Mouse (Mus musculus) myocyte (in vitro differentiated cells): ENCODE measurements around the gene Sdsl. TPM values are rescaled to one million over a fixed set of nuclear protein-coding genes. Genes with fewer than 3 reads are reported as not detected.

Experiments used
- H3K27me3 ChIP-seq: one replicate; pipeline ENCODE4 v1.6.1; 2011; ENCODE audit not compliant: control insufficient read depth, insufficient read depth, insufficient read length
- H3K36me3 ChIP-seq: one replicate; pipeline ENCODE4 v1.6.1; 2011; ENCODE audit not compliant: control insufficient read depth, insufficient read depth
- H3K4me2 ChIP-seq: one replicate; pipeline ENCODE4 v1.6.1; 2011; ENCODE audit warnings: low read depth, control low read depth
- H3K4me3 ChIP-seq: one replicate; pipeline ENCODE4 v1.5.1; 2011; ENCODE audit warnings: mild to moderate bottlenecking, control low read depth, moderate library complexity
- H3K79me2 ChIP-seq: one replicate; pipeline ENCODE4 v1.6.1; 2011; ENCODE audit not compliant: control insufficient read depth, insufficient read depth
- H3ac ChIP-seq: one replicate; pipeline ENCODE4 v1.6.1; 2011; ENCODE audit not compliant: control insufficient read depth, insufficient read length
- CEBPB ChIP-seq: IDR thresholded peaks from 2 replicates; pipeline ENCODE4 v1.6.1; 2011; ENCODE audit warnings: mild to moderate bottlenecking, moderate library complexity; ENCODE audit not compliant: poor library complexity, insufficient read depth, severe bottlenecking
- E2F4 ChIP-seq: IDR thresholded peaks from one replicate; pipeline ENCODE4 v1.6.1; 2011; ENCODE audit warnings: mild to moderate bottlenecking, control low read depth, moderate library complexity; ENCODE audit not compliant: insufficient read depth
- MAX ChIP-seq: IDR thresholded peaks from one replicate; pipeline ENCODE4 v1.6.1; 2011; ENCODE audit warnings: low read depth, mild to moderate bottlenecking, control low read depth
- MYOD1 ChIP-seq, 3 experiments: IDR thresholded peaks; one replicate each; pipeline ENCODE4 v1.6.1; 2011; ENCODE audit warnings: control low read depth in 2 of 3, low read depth in 2 of 3, mild to moderate bottlenecking in 2 of 3, moderate library complexity in 1 of 3; ENCODE audit not compliant: insufficient read length in 2 of 3, control insufficient read depth in 1 of 3
- MYOG ChIP-seq, 3 experiments: IDR thresholded peaks; one replicate each; pipeline ENCODE4 v1.6.1; 2011; ENCODE audit warnings: control low read depth in 2 of 3, low read depth in 2 of 3, mild to moderate bottlenecking in 2 of 3; ENCODE audit not compliant: insufficient read length in 2 of 3, control insufficient read depth in 1 of 3, insufficient read depth in 1 of 3
- POLR2A ChIP-seq: IDR thresholded peaks from one replicate; pipeline ENCODE4 v1.6.1; 2011; ENCODE audit warnings: low read depth, mild to moderate bottlenecking, control low read depth, moderate library complexity; ENCODE audit not compliant: insufficient read length
- POLR2AphosphoS2 ChIP-seq: IDR thresholded peaks from one replicate; pipeline ENCODE4 v1.6.1; 2011; ENCODE audit warnings: low read depth, control low read depth; ENCODE audit not compliant: insufficient read length
- REST ChIP-seq: IDR thresholded peaks from one replicate; pipeline ENCODE4 v1.6.1; 2011; ENCODE audit warnings: mild to moderate bottlenecking, control low read depth, moderate library complexity; ENCODE audit not compliant: insufficient read depth, insufficient read length
- SRF ChIP-seq: IDR thresholded peaks from one replicate; pipeline ENCODE4 v1.6.1; 2011; ENCODE audit warnings: low read depth; ENCODE audit not compliant: control insufficient read depth, insufficient read length
- TCF12 ChIP-seq: IDR thresholded peaks from one replicate; pipeline ENCODE4 v1.6.1; 2011; ENCODE audit warnings: mild to moderate bottlenecking, control low read depth; ENCODE audit not compliant: poor library complexity, insufficient read depth, severe bottlenecking
- TCF3 ChIP-seq: IDR thresholded peaks from one replicate; pipeline ENCODE4 v1.6.1; 2011; ENCODE audit warnings: low read depth, control low read depth; ENCODE audit not compliant: insufficient read length
- USF1 ChIP-seq: IDR thresholded peaks from one replicate; pipeline ENCODE4 v1.6.1; 2011; ENCODE audit warnings: low read depth, mild to moderate bottlenecking, control low read depth, moderate library complexity
- polyA plus RNA-seq: library from polyadenylated mRNA; unstranded; fragments of >200 nt; fragmentation: generic; extraction: Trizol; gene quantifications from one replicate; pipeline ENCODE4 v1.2.1, GENCODE M21; 2012; ENCODE audit warnings: missing spikeins

Gene Sdsl
- polyA plus RNA-seq, 1 experiment = 1.4 TPM

DNA sequence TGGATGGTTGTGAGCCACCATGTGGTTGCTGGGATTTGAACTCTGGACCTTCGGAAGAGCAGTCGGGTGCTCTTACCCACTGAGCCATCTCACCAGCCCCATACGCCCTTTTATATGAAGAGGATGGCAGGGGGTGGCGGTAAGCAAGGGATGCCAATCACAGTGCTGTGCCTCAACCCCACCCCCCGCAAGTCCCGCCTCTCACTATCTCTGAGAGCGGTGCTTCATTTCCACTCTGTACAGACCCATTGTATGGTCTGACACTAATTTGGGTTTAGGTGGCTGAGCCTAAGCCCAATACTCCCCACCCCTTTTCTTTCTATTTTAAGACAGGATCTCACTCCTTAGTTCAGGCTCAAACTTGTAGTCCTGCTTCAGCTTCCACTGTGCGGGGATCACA is 3.3 kb upstream of the Sdsl start:
- Histone ChIP-seq H3ac (no peak overlapping the region), H3K4me3 (no peak overlapping the region), H3K79me2 (no peaks in the 10 kb centered on the region), H3K4me2 (no peak overlapping the region), H3K36me3 (no peaks in the 10 kb centered on the region), H3K27me3 (peaks cover 63% of the 10 kb centered on the region)
- no peak for TF ChIP-seq SRF
- TF ChIP-seq CEBPB = no peak
- TF ChIP-seq TCF3 = no peak
- no peak for TF ChIP-seq MYOD1 (IDR thresholded peaks at IDR 0.05; ENCODE audit: control insufficient read depth in 1 of 3, insufficient read length in 2 of 3, low read depth in 2 of 3)
- no peak for TF ChIP-seq POLR2AphosphoS2
- no peak for TF ChIP-seq POLR2A
- TF ChIP-seq USF1 = no peak
- no peak for TF ChIP-seq MAX
- no peak for TF ChIP-seq REST
- no peak for TF ChIP-seq E2F4
- no peak for TF ChIP-seq TCF12
- TF ChIP-seq MYOG (IDR thresholded peaks at IDR 0.05; ENCODE audit: control insufficient read depth in 1 of 3, insufficient read depth in 1 of 3, insufficient read length in 2 of 3, low read depth in 2 of 3) = no peak

GRCm38 (mm10) chr5:120473361-120473760 is 751 bp upstream of the Sdsl start:
- TF ChIP-seq CEBPB = no peak
- no peak for TF ChIP-seq TCF3
- no peak for TF ChIP-seq MYOG (IDR thresholded peaks at IDR 0.05; ENCODE audit: control insufficient read depth in 1 of 3, insufficient read depth in 1 of 3, insufficient read length in 2 of 3, low read depth in 2 of 3)
- TF ChIP-seq MAX = no peak
- no peak for TF ChIP-seq TCF12
- TF ChIP-seq SRF = no peak
- Histone ChIP-seq H3K27me3 (peaks cover 72% of the 10 kb centered on the region), H3K79me2 (no peaks in the 10 kb centered on the region), H3ac (no peak overlapping the region), H3K4me3 (no peak overlapping the region), H3K36me3 (no peaks in the 10 kb centered on the region), H3K4me2 (no peak overlapping the region)

GRCm38 (mm10) chr5:120471538-120471937 is 1.1 kb downstream of the Sdsl start:
- no peak for TF ChIP-seq SRF
- no peak for TF ChIP-seq MYOG (IDR thresholded peaks at IDR 0.05; ENCODE audit: control insufficient read depth in 1 of 3, insufficient read depth in 1 of 3, insufficient read length in 2 of 3, low read depth in 2 of 3)
- no peak for TF ChIP-seq CEBPB
- TF ChIP-seq POLR2A = no peak
- Histone ChIP-seq H3ac (no peak overlapping the region), H3K4me2 (no peak overlapping the region), H3K4me3 (no peak overlapping the region), H3K79me2 (no peaks in the 10 kb centered on the region), H3K36me3 (no peaks in the 10 kb centered on the region), H3K27me3 (peaks cover 55% of the 10 kb centered on the region)

DNA sequence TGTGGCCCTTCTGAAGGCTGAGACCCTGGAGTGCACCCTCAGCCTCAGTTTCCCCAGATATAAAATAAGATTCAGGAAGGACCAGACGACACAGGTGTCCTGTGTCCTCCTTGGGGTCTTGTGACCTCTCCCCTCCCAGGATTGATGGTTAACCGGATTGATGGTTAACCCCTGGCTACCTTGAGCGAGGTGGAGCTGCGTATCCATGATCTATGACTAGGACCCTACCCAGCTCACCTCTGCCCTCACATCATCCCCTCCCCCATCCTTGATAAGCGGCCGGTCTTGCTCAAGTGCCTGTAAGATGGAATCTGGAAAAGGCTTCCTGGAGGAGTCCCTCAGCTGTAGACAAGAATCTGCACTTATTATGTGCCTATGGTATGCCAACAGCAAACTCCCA is 3.8 kb downstream of the Sdsl start:
- no peak for TF ChIP-seq MYOD1 (IDR thresholded peaks at IDR 0.05; ENCODE audit: control insufficient read depth in 1 of 3, insufficient read length in 2 of 3, low read depth in 2 of 3)

GRCm38 (mm10) chr5:120468336-120468735 is 4.3 kb downstream of the Sdsl start:
- Histone ChIP-seq H3K4me2 (no peak overlapping the region), H3ac (no peak overlapping the region), H3K79me2 (no peaks in the 10 kb centered on the region), H3K27me3 (peaks cover 32% of the 10 kb centered on the region), H3K4me3 (no peak overlapping the region), H3K36me3 (no peaks in the 10 kb centered on the region)
- no peak for TF ChIP-seq CEBPB
- no peak for TF ChIP-seq TCF12
- TF ChIP-seq USF1 = no peak
- no peak for TF ChIP-seq SRF
- TF ChIP-seq MAX = no peak
- no peak for TF ChIP-seq TCF3
- no peak for TF ChIP-seq E2F4
- TF ChIP-seq REST = no peak
- TF ChIP-seq MYOG (IDR thresholded peaks at IDR 0.05; ENCODE audit: control insufficient read depth in 1 of 3, insufficient read depth in 1 of 3, insufficient read length in 2 of 3, low read depth in 2 of 3) = no peak
- no peak for TF ChIP-seq POLR2A
- no peak for TF ChIP-seq POLR2AphosphoS2
- TF ChIP-seq MYOD1 (IDR thresholded peaks at IDR 0.05; ENCODE audit: control insufficient read depth in 1 of 3, insufficient read length in 2 of 3, low read depth in 2 of 3) = no peak

More for the DNA sequence above, 3.8 kb downstream of the Sdsl start:
- Histone ChIP-seq H3K4me3 (no peak overlapping the region), H3ac (no peak overlapping the region), H3K27me3 (peaks cover 36% of the 10 kb centered on the region), H3K4me2 (no peak overlapping the region), H3K36me3 (no peaks in the 10 kb centered on the region), H3K79me2 (no peaks in the 10 kb centered on the region)
